Mouse (Mus musculus) liver, embryonic 15.5 days (tissue): ENCODE measurements around the gene Psen2. TPM values are rescaled to one million over a fixed set of nuclear protein-coding genes. Genes with fewer than 3 reads are reported as not detected.

Source experiments
- ATAC-seq: fragments of 200-750 bp; cut with Nextera tagmentation; 2 replicates; pipeline ENCODE4 v1.8.0; 2017; ENCODE audit warnings: moderate number of reproducible peaks, mild to moderate bottlenecking, moderate library complexity; ENCODE audit not compliant: insufficient read depth
- H3K27ac ChIP-seq: fragments of 300-500 bp; sonication (generic); replicated peaks from 2 replicates; pipeline ENCODE4 v1.5.1; 2015; ENCODE audit warnings: mild to moderate bottlenecking, inconsistent platforms
- H3K27me3 ChIP-seq: fragments of 300-500 bp; sonication (generic); 2 replicates; pipeline ENCODE4 v1.6.1; 2015; ENCODE audit warnings: mild to moderate bottlenecking, inconsistent platforms
- H3K36me3 ChIP-seq: fragments of 300-500 bp; sonication (generic); replicated peaks from 2 replicates; pipeline ENCODE4 v1.6.1; 2015; ENCODE audit warnings: moderate library complexity, mild to moderate bottlenecking, inconsistent platforms
- H3K4me1 ChIP-seq: fragments of 300-500 bp; sonication (generic); replicated peaks from 2 replicates; pipeline ENCODE4 v1.6.1; 2015; ENCODE audit warnings: inconsistent platforms
- H3K4me2 ChIP-seq: fragments of 300-500 bp; sonication (generic); 2 replicates; pipeline ENCODE4 v1.6.1; 2015; ENCODE audit warnings: moderate library complexity, mild to moderate bottlenecking, inconsistent platforms
- H3K4me3 ChIP-seq: fragments of 300-500 bp; sonication (generic); replicated peaks from 2 replicates; pipeline ENCODE4 v1.5.1; 2015; ENCODE audit warnings: mild to moderate bottlenecking, inconsistent platforms
- H3K9ac ChIP-seq: fragments of 300-500 bp; sonication (generic); 2 replicates; pipeline ENCODE4 v1.6.1; 2015; ENCODE audit warnings: moderate library complexity, mild to moderate bottlenecking, inconsistent platforms
- H3K9me3 ChIP-seq: fragments of 300-500 bp; sonication (generic); replicated peaks from 2 replicates; pipeline ENCODE4 v1.6.1; 2016; ENCODE audit warnings: inconsistent platforms
- WGBS: fragments of 180-500 bp; shearing (Covaris S2); methylation state at CpG from one replicate; pipeline ENCODE4 v1.1.7; 2015; ENCODE audit warnings: mixed read lengths; ENCODE audit not compliant: insufficient replicate concordance; 5-methylcytosine and 5-hydroxymethylcytosine counted together
- polyA plus RNA-seq: library from polyadenylated mRNA; unstranded; fragments of >200 nt; fragmentation: Nextera tagmentation; extraction: Ambion mirVana; gene quantifications from 2 replicates; pipeline ENCODE4 v1.2.1, GENCODE M21; 2015

Gene Psen2
- 27.0 and 30.6 TPM in 2 replicates for polyA plus RNA-seq

- Histone ChIP-seq H3K9me3 (no peaks in the 10 kb centered on the region), H3K36me3 (no peaks in the 10 kb centered on the region), H3K4me2 (peak within 1 kb of the TSS; percentile 66), H3K27ac (peak within 1 kb of the TSS; percentile 84), H3K9ac (0 out of 2 replicates have a peak within 1 kb of the TSS, but pooled peaks have one; percentile 11), H3K4me1 (peaks cover 76% of the 10 kb centered on the region), H3K27me3 (peaks cover 13% of the 10 kb centered on the region; the same call in 1 of the 2 replicates), H3K4me3 (0 out of 2 replicates have a peak within 1 kb of the TSS, but pooled peaks have one; percentile 36)
- no peak for ATAC-seq
- WGBS: 20% methylated on average over 7 of the region's 7 CpGs
These were observed at the start of gene Psen2 for GRCm38 (mm10) chr1:180263364-180263997. TSS of gene Psen2 (minus strand) at chr1:180263438.

DNA sequence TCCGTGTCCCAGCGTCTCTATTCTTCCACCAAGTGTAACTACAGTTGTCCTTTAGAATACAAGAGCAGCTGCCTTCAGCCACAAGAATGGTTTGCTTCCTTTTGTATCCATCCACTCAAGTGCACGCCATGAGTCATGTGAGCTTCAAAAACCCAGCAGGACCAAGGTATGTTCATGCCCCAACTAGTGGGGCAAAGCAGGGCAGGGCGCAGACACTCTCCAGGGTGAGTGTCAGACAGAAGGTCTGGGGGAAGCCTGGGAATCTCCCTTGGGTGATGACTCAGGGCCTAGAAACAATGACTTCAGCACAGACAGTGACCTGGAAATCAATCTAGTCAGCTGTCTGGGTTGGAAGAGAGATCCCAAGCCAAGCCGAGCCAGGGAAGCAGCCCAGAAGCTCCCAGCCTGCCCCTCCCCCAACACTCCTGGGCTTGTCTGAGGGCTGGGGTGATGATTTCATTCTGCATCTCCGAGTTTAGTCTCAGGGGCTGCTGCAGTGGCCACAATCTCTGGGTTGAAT is 49.6 kb upstream of the Psen2 start:
- Histone ChIP-seq H3K27me3 (peaks cover 32% of the 10 kb centered on the region), H3K9ac (no peak overlapping the region), H3K27ac (no peak overlapping the region), H3K4me1 (peaks cover 20% of the 10 kb centered on the region), H3K36me3 (no peaks in the 10 kb centered on the region), H3K4me2 (no peak overlapping the region), H3K9me3 (no peaks in the 10 kb centered on the region), H3K4me3 (no peak overlapping the region)
- ATAC-seq: no peak
- WGBS: 52% methylated on average over 6 of the region's 6 CpGs

DNA sequence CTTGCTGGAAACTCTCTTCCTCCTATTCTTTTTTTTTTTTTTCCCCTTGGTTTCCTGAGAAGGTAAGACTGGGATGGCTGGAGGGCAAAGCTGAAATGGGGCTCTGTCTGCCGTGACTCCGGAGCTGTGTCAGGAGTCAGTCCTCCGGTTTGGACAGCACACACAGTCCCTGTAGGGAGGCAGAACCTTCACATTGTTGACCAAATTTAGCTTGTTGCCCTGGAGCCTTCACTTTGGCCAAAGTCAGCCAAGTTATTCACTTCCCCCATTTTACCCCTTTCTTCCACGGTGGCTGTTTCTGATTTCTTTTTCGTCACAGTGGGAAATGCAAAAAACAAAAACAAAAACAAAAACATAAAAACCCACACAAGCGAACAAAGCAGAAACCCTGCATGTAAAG is 49.0 kb upstream of the Psen2 start:
- Histone ChIP-seq H3K4me3 (no peak overlapping the region), H3K36me3 (no peaks in the 10 kb centered on the region), H3K27ac (no peak overlapping the region), H3K9me3 (no peaks in the 10 kb centered on the region), H3K9ac (no peak overlapping the region), H3K4me1 (peaks cover 17% of the 10 kb centered on the region), H3K27me3 (peaks cover 32% of the 10 kb centered on the region), H3K4me2 (no peak overlapping the region)
- WGBS: 51% methylated on average over 6 of the region's 6 CpGs
- ATAC-seq: no peak

GRCm38 (mm10) chr1:180308897-180309296 is 45.7 kb upstream of the Psen2 start:
- H3K27ac ChIP-seq: no peak overlapping the region
- H3K9ac ChIP-seq: no peak overlapping the region
- WGBS: 49% methylated on average over 4 of the region's 4 CpGs
- no peak for ATAC-seq
- peaks cover 19% of the 10 kb centered on the region for H3K27me3 ChIP-seq
- H3K36me3 ChIP-seq: no peaks in the 10 kb centered on the region
- H3K4me1 ChIP-seq: peaks cover 21% of the 10 kb centered on the region
- H3K9me3 ChIP-seq: no peaks in the 10 kb centered on the region
- H3K4me3 ChIP-seq: no peak overlapping the region
- H3K4me2 ChIP-seq: no peak overlapping the region

GRCm38 (mm10) chr1:180307661-180308060 is 44.4 kb upstream of the Psen2 start:
- no peak overlapping the region for H3K9ac ChIP-seq
- no peak overlapping the region for H3K4me3 ChIP-seq
- H3K27ac ChIP-seq: no peak overlapping the region
- peaks cover 26% of the 10 kb centered on the region for H3K4me1 ChIP-seq
- H3K9me3 ChIP-seq: no peaks in the 10 kb centered on the region
- 46% methylated on average over 2 of the region's 2 CpGs for WGBS
- no peak overlapping the region for H3K4me2 ChIP-seq
- no peak for ATAC-seq
- peaks cover 7% of the 10 kb centered on the region for H3K27me3 ChIP-seq
- no peaks in the 10 kb centered on the region for H3K36me3 ChIP-seq

DNA sequence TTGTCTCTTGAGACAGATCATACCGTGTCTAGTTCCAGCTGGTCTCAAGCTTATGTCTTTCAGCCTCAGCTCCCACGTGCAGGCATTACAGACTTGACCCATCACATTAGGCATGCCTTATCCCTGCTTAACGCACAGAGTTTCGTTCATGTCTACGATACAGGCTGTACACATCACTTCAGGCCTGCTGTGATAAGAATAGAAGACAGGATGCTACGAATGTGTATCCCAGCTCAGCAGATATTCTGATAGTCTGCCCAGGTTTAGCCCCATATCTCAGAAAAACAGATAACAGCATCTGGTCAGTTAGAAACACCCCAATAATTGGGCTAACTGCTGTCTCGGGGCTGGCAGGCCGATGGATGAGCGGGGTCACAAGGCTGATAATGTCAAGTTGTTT is 43.7 kb upstream of the Psen2 start:
- no peak overlapping the region for H3K9ac ChIP-seq
- no peak overlapping the region for H3K4me2 ChIP-seq
- no peak overlapping the region for H3K27ac ChIP-seq
- 19% methylated on average over 9 of the region's 9 CpGs for WGBS
- peaks cover under 1% of the 10 kb centered on the region; the same call in 1 of the 2 replicates for H3K27me3 ChIP-seq
- peak; percentile 56; the same call in 1 of the 2 replicates for ATAC-seq
- peaks cover 29% of the 10 kb centered on the region for H3K4me1 ChIP-seq
- H3K9me3 ChIP-seq: no peaks in the 10 kb centered on the region
- no peaks in the 10 kb centered on the region for H3K36me3 ChIP-seq
- H3K4me3 ChIP-seq: no peak overlapping the region

DNA sequence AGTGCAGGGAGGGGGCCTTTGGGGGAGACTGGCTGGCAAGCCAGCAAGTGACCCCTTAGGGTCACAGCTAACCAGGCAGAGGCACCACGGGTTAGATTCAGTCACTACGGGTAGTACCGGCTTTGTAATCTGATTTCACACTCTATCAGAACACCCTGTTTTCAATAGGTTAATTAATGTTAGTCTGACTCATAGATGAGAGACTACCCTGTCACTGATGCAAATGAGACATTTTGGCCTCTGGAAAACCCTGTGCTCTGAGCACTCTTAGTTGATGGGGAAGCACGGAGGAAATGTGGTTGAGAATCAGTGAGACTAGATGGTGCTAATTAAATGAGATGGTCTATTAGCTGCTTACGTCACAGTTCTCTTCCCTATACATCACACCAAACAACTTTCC is 40.4 kb upstream of the Psen2 start:
- no peak overlapping the region for H3K4me3 ChIP-seq
- no peak overlapping the region for H3K4me2 ChIP-seq
- H3K27me3 ChIP-seq: no peaks in the 10 kb centered on the region
- no peak overlapping the region for H3K9ac ChIP-seq
- H3K4me1 ChIP-seq: peaks cover 32% of the 10 kb centered on the region
- H3K27ac ChIP-seq: no peak overlapping the region
- 68% methylated on average over 5 of the region's 5 CpGs for WGBS
- H3K9me3 ChIP-seq: no peaks in the 10 kb centered on the region
- no peak for ATAC-seq
- no peaks in the 10 kb centered on the region for H3K36me3 ChIP-seq

- H3K4me2 ChIP-seq: no peak overlapping the region
- H3K27ac ChIP-seq: peak overlapping the region; percentile 24; the same call in 1 of the 2 replicates
These were observed 39.2 kb upstream of the Psen2 start for GRCm38 (mm10) chr1:180302253-180303120.

GRCm38 (mm10) chr1:180300997-180301396 is 37.8 kb upstream of the Psen2 start:
- no peaks in the 10 kb centered on the region for H3K36me3 ChIP-seq
- 39% methylated on average over 4 of the region's 4 CpGs for WGBS
- no peaks in the 10 kb centered on the region for H3K9me3 ChIP-seq
- no peak overlapping the region for H3K27ac ChIP-seq
- no peaks in the 10 kb centered on the region for H3K27me3 ChIP-seq
- peaks cover 29% of the 10 kb centered on the region for H3K4me1 ChIP-seq
- no peak overlapping the region for H3K4me2 ChIP-seq
- H3K9ac ChIP-seq: no peak overlapping the region
- no peak overlapping the region for H3K4me3 ChIP-seq
- no peak for ATAC-seq

More at GRCm38 (mm10) chr1:180302253-180303120, 39.2 kb upstream of the Psen2 start:
- Histone ChIP-seq H3K27me3 (no peaks in the 10 kb centered on the region), H3K9ac (no peak overlapping the region), H3K36me3 (no peaks in the 10 kb centered on the region), H3K9me3 (no peaks in the 10 kb centered on the region), H3K4me3 (no peak overlapping the region), H3K4me1 (peaks cover 35% of the 10 kb centered on the region)
- 16% methylated on average over 12 of the region's 12 CpGs for WGBS
- peak; percentile 67 for ATAC-seq

GRCm38 (mm10) chr1:180300292-180300691 is 37.1 kb upstream of the Psen2 start:
- no peaks in the 10 kb centered on the region for H3K27me3 ChIP-seq
- WGBS: 63% methylated on average over 4 of the region's 4 CpGs
- H3K27ac ChIP-seq: no peak overlapping the region
- no peak for ATAC-seq
- no peaks in the 10 kb centered on the region for H3K9me3 ChIP-seq
- H3K9ac ChIP-seq: no peak overlapping the region
- H3K4me1 ChIP-seq: peaks cover 28% of the 10 kb centered on the region
- no peak overlapping the region for H3K4me2 ChIP-seq
- no peak overlapping the region for H3K4me3 ChIP-seq
- H3K36me3 ChIP-seq: no peaks in the 10 kb centered on the region

GRCm38 (mm10) chr1:180299697-180300096 is 36.5 kb upstream of the Psen2 start:
- Histone ChIP-seq H3K4me3 (no peak overlapping the region), H3K4me1 (peaks cover 24% of the 10 kb centered on the region), H3K27me3 (no peaks in the 10 kb centered on the region), H3K9ac (no peak overlapping the region), H3K27ac (no peak overlapping the region), H3K36me3 (no peaks in the 10 kb centered on the region), H3K4me2 (no peak overlapping the region), H3K9me3 (no peaks in the 10 kb centered on the region)
- 71% methylated on average over 4 of the region's 4 CpGs for WGBS
- no peak for ATAC-seq
